Mouse (Mus musculus): ENCODE results near the gene Slc25a12. TPM values are rescaled to one million over a fixed set of nuclear protein-coding genes. Genes with fewer than 3 reads are reported as not detected.
A peak's percentile ranks its signal among the peaks of the same experiment; 100 is the strongest.

Slc25a12 gene
- polyA plus RNA-seq, 1 experiment from 2014 or later = 73.8 TPM

GRCm38 (mm10) chr2:71297501-71297900 lies 70.0 kb downstream of the Slc25a12 start:
- H3K4me3 ChIP-seq = no peak overlapping the region
- H3K4me2 ChIP-seq = no peak overlapping the region
- no peak for ATAC-seq (ENCODE audit: low read depth)
- no peak overlapping the region for H3K27ac ChIP-seq (replicated peaks)
- WGBS = 93% methylated on average over 1 of the region's 1 CpGs
- H3K9me3 ChIP-seq = no peaks in the 10 kb centered on the region
- no peaks in the 10 kb centered on the region for H3K27me3 ChIP-seq
- peaks cover 19% of the 10 kb centered on the region; the same call in 1 of the 2 replicates for H3K36me3 ChIP-seq
- H3K4me1 ChIP-seq (replicated peaks) = peaks cover 16% of the 10 kb centered on the region; the same call in 1 of the 2 replicates
- no peak overlapping the region for H3K9ac ChIP-seq

- no peak overlapping the region for H3K4me3 ChIP-seq
- no peak overlapping the region for H3K27ac ChIP-seq (replicated peaks)
- WGBS = 89% methylated on average over 12 of the region's 12 CpGs
- no peaks in the 10 kb centered on the region for H3K27me3 ChIP-seq
- no peak overlapping the region for H3K4me2 ChIP-seq
- H3K9me3 ChIP-seq = no peaks in the 10 kb centered on the region
- H3K36me3 ChIP-seq = peaks cover 19% of the 10 kb centered on the region; the same call in 1 of the 2 replicates
- no peak for ATAC-seq (ENCODE audit: low read depth)
- H3K9ac ChIP-seq = no peak overlapping the region
- H3K4me1 ChIP-seq (replicated peaks) = peaks cover 14% of the 10 kb centered on the region
Measured at GRCm38 (mm10) chr2:71295844-71296243, 71.7 kb downstream of the Slc25a12 start.

DNA sequence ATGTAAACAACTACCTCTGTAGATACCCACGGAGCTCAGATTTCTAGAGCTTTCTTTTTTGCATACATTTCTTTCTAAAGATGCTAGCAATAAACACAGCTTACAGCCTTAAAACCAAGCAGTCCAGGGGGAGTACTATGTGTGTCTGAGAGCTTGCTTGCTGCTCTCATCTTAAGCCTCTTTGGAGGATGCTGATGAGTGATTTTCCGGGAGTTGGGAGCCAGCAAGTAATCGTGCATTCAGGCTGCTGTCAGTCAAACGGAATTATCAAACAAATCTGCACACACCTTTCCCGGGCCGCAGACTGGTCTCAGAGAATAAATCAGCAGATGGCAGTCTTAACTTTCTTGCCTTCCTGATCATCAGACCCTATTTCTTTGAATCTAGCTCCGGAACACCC lies 73.1 kb downstream of the Slc25a12 start:
- H3K27ac ChIP-seq (replicated peaks) = peak overlapping the region; percentile 14; the same call in 1 of the 2 replicates
- no peaks in the 10 kb centered on the region for H3K9me3 ChIP-seq
- peaks cover 22% of the 10 kb centered on the region for H3K36me3 ChIP-seq
- ATAC-seq (ENCODE audit: low read depth) = no peak
- 50% methylated on average over 7 of the region's 7 CpGs for WGBS
- H3K4me2 ChIP-seq = no peak overlapping the region
- H3K27me3 ChIP-seq = no peaks in the 10 kb centered on the region
- no peak overlapping the region for H3K4me3 ChIP-seq
- no peak overlapping the region for H3K9ac ChIP-seq
- peaks cover 19% of the 10 kb centered on the region for H3K4me1 ChIP-seq (replicated peaks)

- ATAC-seq (ENCODE audit: low read depth) = no peak
- peaks cover 19% of the 10 kb centered on the region for H3K4me1 ChIP-seq (replicated peaks)
- peaks cover 23% of the 10 kb centered on the region for H3K36me3 ChIP-seq
- H3K4me3 ChIP-seq = no peak overlapping the region
- H3K4me2 ChIP-seq = no peak overlapping the region
- H3K27me3 ChIP-seq = no peaks in the 10 kb centered on the region
- WGBS = 79% methylated on average over 3 of the region's 3 CpGs
- H3K9ac ChIP-seq = no peak overlapping the region
- H3K27ac ChIP-seq (replicated peaks) = no peak overlapping the region
- no peaks in the 10 kb centered on the region for H3K9me3 ChIP-seq
Measured at GRCm38 (mm10) chr2:71293983-71294382, 73.6 kb downstream of the Slc25a12 start.

- 47% methylated on average over 5 of the region's 5 CpGs for WGBS
Measured at GRCm38 (mm10) chr2:71291566-71291965, 76.0 kb downstream of the Slc25a12 start.

DNA sequence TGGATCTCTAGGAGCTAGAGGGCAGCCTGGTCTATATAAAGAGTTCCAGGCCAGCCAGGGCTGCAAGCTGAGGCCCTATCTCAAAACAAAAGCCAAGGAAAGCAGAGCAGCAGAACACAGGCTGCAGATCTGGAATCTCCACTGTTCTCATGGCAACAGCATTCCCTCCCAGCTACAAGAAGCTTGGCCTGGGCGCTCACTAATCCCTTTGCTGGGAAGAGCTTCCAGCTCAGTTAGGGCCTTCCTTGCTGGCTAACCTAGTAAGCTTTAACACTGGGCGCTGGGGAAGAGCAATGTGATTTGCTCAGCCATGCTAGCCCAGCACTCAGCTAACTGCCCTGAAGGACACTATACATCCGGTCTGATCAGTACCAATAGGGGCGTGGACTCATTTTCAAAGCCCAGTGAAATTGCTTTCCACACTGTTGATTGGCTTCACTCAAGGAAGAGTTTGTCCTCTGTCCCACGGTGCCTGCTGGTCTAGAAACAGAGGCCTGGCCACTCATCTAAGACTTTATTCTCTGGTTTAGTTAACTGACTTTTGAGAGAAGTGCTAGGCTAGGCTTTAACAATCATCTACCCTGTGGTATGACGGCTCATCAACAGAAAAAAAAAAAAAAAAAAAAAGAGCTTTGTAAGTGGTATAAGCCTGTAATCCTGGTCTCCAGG lies 77.3 kb downstream of the Slc25a12 start:
- H3K4me3 ChIP-seq = no peak overlapping the region
- no peak overlapping the region for H3K27ac ChIP-seq (replicated peaks)
- no peaks in the 10 kb centered on the region for H3K9me3 ChIP-seq
- ATAC-seq (ENCODE audit: low read depth) = no peak
- H3K4me1 ChIP-seq (replicated peaks) = peaks cover 19% of the 10 kb centered on the region
- H3K4me2 ChIP-seq = no peak overlapping the region
- no peak overlapping the region for H3K9ac ChIP-seq
- 64% methylated on average over 6 of the region's 6 CpGs for WGBS
- no peaks in the 10 kb centered on the region for H3K27me3 ChIP-seq
- peaks cover 4% of the 10 kb centered on the region for H3K36me3 ChIP-seq

More at GRCm38 (mm10) chr2:71291566-71291965, 76.0 kb downstream of the Slc25a12 start:
- Histone ChIP-seq H3K27ac (replicated peaks) (no peak overlapping the region), H3K9ac (no peak overlapping the region), H3K36me3 (peaks cover 7% of the 10 kb centered on the region), H3K4me2 (no peak overlapping the region), H3K4me1 (replicated peaks) (peaks cover 19% of the 10 kb centered on the region), H3K27me3 (no peaks in the 10 kb centered on the region), H3K4me3 (no peak overlapping the region), H3K9me3 (no peaks in the 10 kb centered on the region)
- ATAC-seq (ENCODE audit: low read depth) = no peak

- Histone ChIP-seq H3K9ac (no peak overlapping the region), H3K4me3 (no peak overlapping the region), H3K27ac (replicated peaks) (no peak overlapping the region), H3K27me3 (no peaks in the 10 kb centered on the region), H3K9me3 (no peaks in the 10 kb centered on the region), H3K4me2 (no peak overlapping the region), H3K36me3 (peaks cover 23% of the 10 kb centered on the region), H3K4me1 (replicated peaks) (peaks cover 15% of the 10 kb centered on the region)
- ATAC-seq (ENCODE audit: low read depth) = no peak
- 84% methylated on average over 1 of the region's 1 CpGs for WGBS
Measured at GRCm38 (mm10) chr2:71281981-71282380, 85.6 kb downstream of the Slc25a12 start.

GRCm38 (mm10) chr2:71278791-71279775 lies 88.5 kb downstream of the Slc25a12 start:
- Histone ChIP-seq H3K4me3 (no peak overlapping the region), H3K9ac (no peak overlapping the region), H3K27ac (replicated peaks) (0 out of 2 replicates have a peak overlapping the region, but pooled peaks have one; percentile 49), H3K4me1 (replicated peaks) (peaks cover 15% of the 10 kb centered on the region), H3K36me3 (peaks cover 41% of the 10 kb centered on the region), H3K4me2 (no peak overlapping the region), H3K27me3 (no peaks in the 10 kb centered on the region), H3K9me3 (no peaks in the 10 kb centered on the region)
- WGBS = 66% methylated on average over 23 of the region's 23 CpGs
- ATAC-seq (ENCODE audit: low read depth) = no peak

GRCm38 (mm10) chr2:71275734-71276133 lies 91.8 kb downstream of the Slc25a12 start:
- H3K9me3 ChIP-seq = no peaks in the 10 kb centered on the region
- no peak overlapping the region for H3K4me3 ChIP-seq
- no peak overlapping the region for H3K4me2 ChIP-seq
- no peak for ATAC-seq (ENCODE audit: low read depth)
- no peaks in the 10 kb centered on the region for H3K27me3 ChIP-seq
- no peak overlapping the region for H3K9ac ChIP-seq
- peaks cover 15% of the 10 kb centered on the region for H3K4me1 ChIP-seq (replicated peaks)
- WGBS = 77% methylated on average over 7 of the region's 7 CpGs
- H3K27ac ChIP-seq (replicated peaks) = no peak overlapping the region
- peaks cover 36% of the 10 kb centered on the region for H3K36me3 ChIP-seq

- no peak for ATAC-seq (ENCODE audit: low read depth)
- no peaks in the 10 kb centered on the region for H3K27me3 ChIP-seq
- peaks cover 36% of the 10 kb centered on the region for H3K36me3 ChIP-seq
- WGBS = 76% methylated on average over 23 of the region's 23 CpGs
- H3K4me2 ChIP-seq = no peak overlapping the region
- H3K4me1 ChIP-seq (replicated peaks) = peaks cover 8% of the 10 kb centered on the region
- H3K27ac ChIP-seq (replicated peaks) = no peak overlapping the region
- H3K9me3 ChIP-seq = no peaks in the 10 kb centered on the region
- H3K4me3 ChIP-seq = no peak overlapping the region
- H3K9ac ChIP-seq = no peak overlapping the region
Measured at GRCm38 (mm10) chr2:71273955-71274679, 93.4 kb downstream of the Slc25a12 start.

DNA sequence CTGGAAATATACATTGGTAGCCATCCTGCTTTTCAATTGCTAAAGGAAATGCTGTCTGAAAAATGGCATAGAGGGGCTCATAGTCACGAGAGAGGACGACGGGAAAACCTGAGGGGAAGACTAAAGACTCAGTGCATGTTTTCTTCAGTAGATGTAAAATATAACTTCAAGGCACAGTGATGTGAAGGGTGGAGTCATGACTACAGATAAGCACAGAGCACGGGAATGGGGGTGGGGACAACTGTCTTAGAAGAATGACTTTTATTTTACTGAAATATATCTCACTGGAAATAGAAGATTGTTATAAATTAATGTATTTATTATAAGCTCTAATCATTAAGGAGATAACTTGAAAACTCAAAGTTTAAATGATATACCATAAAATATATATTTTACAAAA lies 97.5 kb downstream of the Slc25a12 start:
- ATAC-seq (ENCODE audit: low read depth) = no peak
- Histone ChIP-seq H3K4me1 (replicated peaks) (no peaks in the 10 kb centered on the region), H3K27ac (replicated peaks) (no peak overlapping the region), H3K9me3 (no peaks in the 10 kb centered on the region), H3K4me3 (no peak overlapping the region), H3K36me3 (peaks cover 47% of the 10 kb centered on the region), H3K9ac (no peak overlapping the region), H3K27me3 (no peaks in the 10 kb centered on the region), H3K4me2 (no peak overlapping the region)
- WGBS = 85% methylated on average over 4 of the region's 4 CpGs

DNA sequence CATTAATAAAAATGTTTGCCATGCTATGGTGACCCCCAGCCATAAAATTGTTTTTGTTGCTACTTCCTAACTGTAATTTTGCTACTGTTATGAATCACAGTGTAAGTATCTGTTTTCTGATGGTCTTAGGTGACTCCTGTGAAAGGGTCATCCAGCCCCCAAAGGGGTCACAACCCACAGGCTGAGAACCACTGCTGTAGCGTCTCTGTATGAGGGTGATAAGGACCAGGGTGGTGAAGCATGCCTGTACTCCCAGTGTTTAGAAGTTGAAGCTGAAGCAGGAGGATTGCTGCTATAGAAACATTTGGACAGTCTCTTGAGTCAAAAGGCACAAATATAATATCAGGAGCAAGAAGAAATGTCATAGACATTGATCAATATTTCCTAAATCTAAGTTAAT lies 98.2 kb downstream of the Slc25a12 start:
- Histone ChIP-seq H3K4me3 (no peak overlapping the region), H3K9me3 (no peaks in the 10 kb centered on the region), H3K9ac (no peak overlapping the region), H3K27me3 (no peaks in the 10 kb centered on the region), H3K27ac (replicated peaks) (no peak overlapping the region), H3K4me2 (no peak overlapping the region), H3K4me1 (replicated peaks) (no peaks in the 10 kb centered on the region), H3K36me3 (peaks cover 48% of the 10 kb centered on the region)
- no peak for ATAC-seq (ENCODE audit: low read depth)
- 74% methylated on average over 1 of the region's 1 CpGs for WGBS

Measured in neural tube, embryonic 13.5 days (tissue).